22 mouse cellular contexts compared by ENCODE assay signal in genomic region chr10:74335412-74335811, GRCm38 (mm10).
"Had no signal": no experiment of that assay in that cellular context is flagged by ENCODE, and none has a peak within 500 bp of the region (broad histone marks: within the 10 kb centered on the region; RNA-seq: fewer than 3 reads in every experiment).

No protein-coding gene starts in this region.

- ATAC-seq: liver, embryonic 12.5 days; lung, postnatal 0 days; midbrain, embryonic 16.5 days had no signal

- DNase-seq: lung, adult 2 months; lung, postnatal 14 days; lung, postnatal 36 days; midbrain, embryonic 14.5 days; retina, postnatal 1 day; right cerebral cortex, adult 18-20 months; right cerebral cortex, postnatal 25 days; right cerebral cortex, postnatal 4 days; spleen, adult 18-20 months; thymus, adult 18-20 months; thymus, postnatal 14 days; thymus, postnatal 36 days had no signal

- H3K4me3 ChIP-seq: liver, embryonic 12.5 days; lung, embryonic 15.5 days; megakaryocyte, embryonic 14.5 days; midbrain, embryonic 10.5 days; midbrain, embryonic 12.5 days; myocyte had no signal

- H3K36me3 ChIP-seq: liver, embryonic 12.5 days; lung, embryonic 15.5 days; midbrain, embryonic 10.5 days; midbrain, embryonic 12.5 days had no signal

- H3K4me2 ChIP-seq: liver, embryonic 12.5 days; lung, embryonic 15.5 days; midbrain, embryonic 12.5 days had no signal

- H3K27me3 ChIP-seq: liver, embryonic 12.5 days; lung, embryonic 15.5 days; megakaryocyte, embryonic 14.5 days; midbrain, embryonic 12.5 days had no signal

- H3K27ac ChIP-seq: liver, embryonic 12.5 days; liver, embryonic 14.5 days; lung, embryonic 15.5 days; macrophage; midbrain, embryonic 10.5 days; midbrain, embryonic 12.5 days had no signal

- H3K4me1 ChIP-seq: liver, embryonic 12.5 days; lung, embryonic 15.5 days; megakaryocyte, embryonic 14.5 days; midbrain, embryonic 12.5 days had no signal

- H3K9me3 ChIP-seq: liver, embryonic 12.5 days; lung, embryonic 15.5 days; midbrain, embryonic 10.5 days; midbrain, embryonic 12.5 days had no signal

- H3K9ac ChIP-seq: liver, embryonic 12.5 days; liver, embryonic 14.5 days; lung, embryonic 15.5 days; midbrain, embryonic 12.5 days had no signal
